Mouse (Mus musculus) neural tube, embryonic 11.5 days (tissue): ENCODE results near the gene Gsdmc4. TPM values are rescaled to one million over a fixed set of nuclear protein-coding genes. Genes with fewer than 3 reads are reported as not detected.
"Not testable (repeated sequence)": the region's sequence is repeated elsewhere in the genome, so short reads cannot be mapped to it uniquely, and the experiment has no call there.

Experiments
- ATAC-seq: fragments of 200-750 bp; cut with Nextera tagmentation; 2 replicates; pipeline ENCODE4 v1.8.0; 2017; ENCODE audit warnings: moderate number of reproducible peaks, mild to moderate bottlenecking, moderate TSS enrichment, moderate library complexity; ENCODE audit not compliant: insufficient read depth, low FRiP score, low TSS enrichment
- DNase-seq: peaks from one replicate; pipeline ENCODE4 v3.0.0-alpha.2; 2015; ENCODE audit warnings: low spot score
- H3K27ac ChIP-seq: fragments of 300-500 bp; sonication (generic); 2 replicates; pipeline ENCODE4 v1.5.1; 2014; ENCODE audit warnings: low read depth, mild to moderate bottlenecking, low read length
- H3K27me3 ChIP-seq: fragments of 300-500 bp; sonication (generic); 2 replicates; pipeline ENCODE4 v1.6.1; 2014; ENCODE audit warnings: mild to moderate bottlenecking, low read length, mixed read lengths; ENCODE audit not compliant: control insufficient read depth, insufficient read depth
- H3K36me3 ChIP-seq: fragments of 300-500 bp; sonication (generic); 2 replicates; pipeline ENCODE4 v1.6.1; 2014; ENCODE audit warnings: mild to moderate bottlenecking, low read length, moderate library complexity, mixed read lengths; ENCODE audit not compliant: control insufficient read depth, insufficient read depth
- H3K4me1 ChIP-seq: fragments of 300-500 bp; sonication (generic); 2 replicates; pipeline ENCODE4 v1.6.1; 2014; ENCODE audit warnings: low read length, mixed read lengths; ENCODE audit not compliant: control insufficient read depth, insufficient read depth
- H3K4me2 ChIP-seq: fragments of 300-500 bp; sonication (generic); 2 replicates; pipeline ENCODE4 v1.6.1; 2014; ENCODE audit warnings: low read depth, mild to moderate bottlenecking, moderate library complexity
- H3K4me3 ChIP-seq: fragments of 300-500 bp; sonication (generic); 2 replicates; pipeline ENCODE4 v1.5.1; 2014; ENCODE audit warnings: low read depth, low read length
- H3K9ac ChIP-seq: fragments of 300-500 bp; sonication (generic); 2 replicates; pipeline ENCODE4 v1.6.1; 2014; ENCODE audit warnings: mild to moderate bottlenecking, low read length
- H3K9me3 ChIP-seq: fragments of 300-500 bp; sonication (generic); 2 replicates; pipeline ENCODE4 v1.6.1; 2016; ENCODE audit warnings: low read length; ENCODE audit not compliant: control insufficient read depth
- WGBS: fragments of 180-500 bp; shearing (Covaris S2); extraction: QIAGEN DNeasy Blood & Tissue Kit; methylation state at CpG from one replicate; pipeline ENCODE4 v1.1.7; 2014; 5-methylcytosine and 5-hydroxymethylcytosine counted together
- polyA plus RNA-seq: library from polyadenylated mRNA; unstranded; fragments of >200 nt; fragmentation: Nextera tagmentation; extraction: Ambion mirVana; gene quantifications from 2 replicates; pipeline ENCODE4 v1.2.1, GENCODE M21; 2014

Gsdmc4 gene
- polyA plus RNA-seq, 1 experiment from 2014 or later, result not detected

- H3K27me3 ChIP-seq, result no peaks in the 10 kb centered on the region
- no peak overlapping the region for H3K4me3 ChIP-seq
- H3K9me3 ChIP-seq, result no peaks in the 10 kb centered on the region
- no peaks in the 10 kb centered on the region for H3K4me1 ChIP-seq
- H3K4me2 ChIP-seq, result no peak overlapping the region
- 90% methylated on average over 1 of the region's 1 CpGs for WGBS
- no peak overlapping the region for H3K9ac ChIP-seq
- DNase-seq, result no peak
- no peaks in the 10 kb centered on the region for H3K36me3 ChIP-seq
- ATAC-seq, result no peak
- no peak overlapping the region for H3K27ac ChIP-seq
Observed at GRCm38 (mm10) chr15:63924484-63924883, 12.4 kb upstream of the Gsdmc4 start.

- WGBS, result 13% methylated on average over 2 of the region's 5 CpGs
- not testable (repeated sequence) for H3K4me1 ChIP-seq, H3K27ac ChIP-seq, H3K4me3 ChIP-seq, H3K4me2 ChIP-seq, DNase-seq, H3K27me3 ChIP-seq, H3K36me3 ChIP-seq, H3K9ac ChIP-seq, ATAC-seq, H3K9me3 ChIP-seq
Observed at GRCm38 (mm10) chr15:63921618-63922017, 9.5 kb upstream of the Gsdmc4 start.

GRCm38 (mm10) chr15:63919728-63920127 is 7.6 kb upstream of the Gsdmc4 start:
- H3K27ac ChIP-seq, H3K36me3 ChIP-seq, ATAC-seq, H3K4me3 ChIP-seq, H3K9me3 ChIP-seq, H3K27me3 ChIP-seq, H3K9ac ChIP-seq, DNase-seq, H3K4me1 ChIP-seq, H3K4me2 ChIP-seq: not testable (repeated sequence)
- 61% methylated on average over 1 of the region's 2 CpGs for WGBS

GRCm38 (mm10) chr15:63916584-63916983 is 4.5 kb upstream of the Gsdmc4 start:
- not testable (repeated sequence) for H3K27ac ChIP-seq, H3K4me3 ChIP-seq, ATAC-seq, H3K27me3 ChIP-seq, H3K36me3 ChIP-seq, H3K9ac ChIP-seq, H3K9me3 ChIP-seq, H3K4me1 ChIP-seq, DNase-seq, H3K4me2 ChIP-seq
- whole genome bisulfite sequencing, result 87% methylated on average over 3 of the region's 4 CpGs

- H3K9me3 ChIP-seq, H3K4me2 ChIP-seq, H3K4me1 ChIP-seq, H3K9ac ChIP-seq, ATAC-seq, H3K4me3 ChIP-seq, H3K36me3 ChIP-seq, H3K27me3 ChIP-seq, DNase-seq, H3K27ac ChIP-seq: not testable (repeated sequence)
Observed at GRCm38 (mm10) chr15:63909896-63910295, 2.2 kb downstream of the Gsdmc4 start.

- H3K27ac ChIP-seq, H3K4me1 ChIP-seq, ATAC-seq: not testable (repeated sequence)
Observed at GRCm38 (mm10) chr15:63895560-63896353, 16.3 kb downstream of the Gsdmc4 start.

GRCm38 (mm10) chr15:63888440-63888839 is 23.7 kb downstream of the Gsdmc4 start:
- not testable (repeated sequence) for ATAC-seq

More at GRCm38 (mm10) chr15:63895560-63896353, 16.3 kb downstream of the Gsdmc4 start:
- H3K9ac ChIP-seq, H3K4me2 ChIP-seq, H3K9me3 ChIP-seq, H3K27me3 ChIP-seq, H3K4me3 ChIP-seq, H3K36me3 ChIP-seq: not testable (repeated sequence)
- peak; percentile 56 for DNase-seq
- WGBS, result 38% methylated on average over 9 of the region's 9 CpGs

GRCm38 (mm10) chr15:63887949-63888348 is 24.1 kb downstream of the Gsdmc4 start:
- H3K27ac ChIP-seq, H3K4me1 ChIP-seq, H3K9me3 ChIP-seq, H3K27me3 ChIP-seq, ATAC-seq, H3K4me3 ChIP-seq, H3K9ac ChIP-seq, H3K4me2 ChIP-seq, H3K36me3 ChIP-seq, DNase-seq: not testable (repeated sequence)
- no CpG with 5 or more reads among the region's 5 CpGs for WGBS

More at GRCm38 (mm10) chr15:63888440-63888839, 23.7 kb downstream of the Gsdmc4 start:
- H3K27ac ChIP-seq, DNase-seq, H3K36me3 ChIP-seq, H3K9me3 ChIP-seq, H3K4me3 ChIP-seq, H3K27me3 ChIP-seq, H3K9ac ChIP-seq, H3K4me2 ChIP-seq, H3K4me1 ChIP-seq: not testable (repeated sequence)
- 70% methylated on average over 4 of the region's 5 CpGs for WGBS

GRCm38 (mm10) chr15:63878458-63878857 is 33.6 kb downstream of the Gsdmc4 start, which contains the start of gene Gsdmc3:
Gsdmc3 (minus strand) TSS chr15:63878558.
- not testable (repeated sequence) for H3K27me3 ChIP-seq, H3K4me1 ChIP-seq, H3K9me3 ChIP-seq, ATAC-seq, H3K4me2 ChIP-seq, H3K27ac ChIP-seq, H3K9ac ChIP-seq, H3K4me3 ChIP-seq, H3K36me3 ChIP-seq, DNase-seq
- WGBS, result 86% methylated on average over 1 of the region's 3 CpGs
